Mouse (Mus musculus): ENCODE data around the gene Rasgef1c.

DNA sequence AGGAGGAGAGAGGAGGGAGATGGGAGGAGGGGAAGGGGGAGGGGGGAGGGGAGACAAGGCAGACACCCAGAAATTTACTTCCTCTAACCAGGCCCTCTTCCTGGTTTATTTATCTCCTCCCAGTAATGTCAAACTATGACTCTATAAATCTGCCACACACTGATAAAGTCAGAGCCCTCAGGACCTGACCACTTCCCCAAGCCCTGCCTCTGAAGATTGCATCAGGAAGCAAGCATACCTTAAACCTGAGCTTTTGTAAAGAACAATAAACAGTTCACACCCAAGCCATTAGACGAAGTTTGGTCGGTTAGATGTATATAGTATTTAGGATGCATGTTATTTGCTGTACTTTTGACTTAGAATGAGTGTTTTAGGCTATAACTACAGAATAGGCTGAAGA, 92.9 kb downstream of the Rasgef1c start:
- no peak for TF ChIP-seq CTCF (IDR thresholded peaks at IDR 0.05; ENCODE audit: extremely low read depth, insufficient read length, insufficient replicate concordance, low read depth, low read length)
- TF ChIP-seq POLR2A (IDR thresholded peaks at IDR 0.05; ENCODE audit: low read depth, low read length): no peak

Measured in small intestine, adult 2 months (tissue).